Mouse (Mus musculus) liver, postnatal 0 days (tissue): ENCODE measurements around the gene Spaar.

ENCODE experiments used
- CTCF ChIP-seq: sonication (generic); IDR thresholded peaks from 2 replicates; pipeline ENCODE4 v1.5.1; 2016; ENCODE audit warnings: antibody characterized with exemption, low read depth
- EP300 ChIP-seq: IDR thresholded peaks from 2 replicates; pipeline ENCODE4 v1.6.1; 2016; ENCODE audit warnings: antibody characterized with exemption, low read depth, mild to moderate bottlenecking

DNA sequence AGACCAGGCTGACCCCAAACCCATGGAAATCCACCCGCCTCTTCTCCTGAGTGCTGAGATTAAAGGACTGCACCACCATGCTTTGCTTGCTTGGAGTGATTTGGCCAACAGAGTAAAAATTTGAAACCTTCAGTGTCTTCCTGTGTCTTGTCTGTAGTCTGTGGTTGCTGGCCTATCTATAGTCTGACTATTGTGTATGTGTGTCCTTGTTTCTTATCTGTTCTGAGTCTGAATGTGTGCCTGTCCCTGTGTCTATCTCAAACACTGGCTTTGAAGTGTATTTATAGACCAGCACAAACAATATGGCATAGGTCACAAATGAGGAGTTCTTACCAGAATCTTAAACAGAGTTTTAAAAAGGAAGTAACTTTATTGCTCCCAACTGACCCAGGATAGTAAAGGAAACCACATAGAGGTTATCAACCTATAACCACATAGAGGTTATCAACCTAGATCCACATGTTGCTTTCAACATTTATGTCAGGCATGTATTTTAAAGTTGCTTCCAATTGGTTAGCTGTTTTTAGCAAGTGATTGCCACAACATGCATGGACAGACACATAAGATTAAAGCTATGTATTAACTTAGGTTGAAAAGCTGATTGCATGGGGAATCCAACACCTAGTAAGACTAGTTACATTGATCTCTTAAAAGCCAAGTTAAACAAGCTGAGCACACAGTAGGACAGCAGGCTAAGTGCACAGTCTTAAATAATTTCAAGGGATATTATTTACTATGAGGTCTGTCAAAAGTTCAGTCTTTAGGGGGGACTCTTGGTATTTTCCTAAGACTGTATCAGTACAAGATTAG, 35.2 kb upstream of the Spaar start:
- TF ChIP-seq CTCF, result no peak
- no peak for TF ChIP-seq EP300
